In the genomic region with DNA sequence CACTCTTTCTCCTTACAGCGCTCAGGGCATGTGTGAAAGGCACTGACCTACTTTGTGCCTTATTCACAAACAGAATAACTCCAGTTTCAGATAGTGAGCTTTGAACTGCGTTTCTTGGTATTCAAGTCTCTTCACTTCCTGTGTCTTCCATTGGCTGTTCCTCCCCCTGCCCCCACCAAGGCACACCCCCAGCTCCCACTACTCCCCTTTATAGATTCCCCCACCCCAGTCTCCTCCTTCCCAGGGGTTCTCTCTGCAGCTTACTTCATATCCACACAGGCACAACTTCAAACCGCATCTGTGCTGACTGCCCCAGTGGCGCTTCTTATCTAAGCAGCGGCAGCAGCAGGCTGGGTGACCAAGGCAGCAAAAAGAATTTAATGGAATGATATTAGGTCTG, we compare ENCODE assay signal across 14 mouse cellular contexts.
A peak's percentile ranks its signal among the peaks of the same experiment; 100 is the strongest.
DNase-seq lines count a peak whose midpoint lies in the region; ATAC-seq lines count a peak whose summit lies in the region.
"Had no signal": no experiment of that assay in that cellular context is flagged by ENCODE, and none has a peak within 500 bp of the region (broad histone marks: within the 10 kb centered on the region; RNA-seq: fewer than 3 reads in every experiment).

No protein-coding gene starts in this region.

- H3K27me3 ChIP-seq in megakaryocyte, embryonic 14.5 days (replicated peaks) = peaks cover 8% of the 10 kb centered on the region
- H3K27me3 ChIP-seq in liver, embryonic 15.5 days = no peaks in the 10 kb centered on the region

- 22% methylated on average over 5 of the region's 5 CpGs for WGBS in liver, embryonic 15.5 days (ENCODE audit: insufficient replicate concordance)

- no peak for ATAC-seq in megakaryocyte, adult 5-6 weeks (ENCODE audit: poor library complexity, severe bottlenecking)
- ATAC-seq in activated CD4-positive, CD25-positive, alpha-beta regulatory T cell, adult 4 months = peak; percentile 33
- peak; percentile 48; the same call in 1 of the 2 replicates for ATAC-seq in liver, embryonic 15.5 days (ENCODE audit: insufficient read depth)

- H3K27ac ChIP-seq in liver, embryonic 15.5 days (replicated peaks) = no peak overlapping the region; the same call in 1 of the 2 replicates

- H3K4me1 ChIP-seq in megakaryocyte, embryonic 14.5 days = peaks cover 37% of the 10 kb centered on the region
- H3K4me1 ChIP-seq in liver, embryonic 15.5 days (replicated peaks) = peaks cover 15% of the 10 kb centered on the region

- no peaks in the 10 kb centered on the region for H3K36me3 ChIP-seq in megakaryocyte, embryonic 14.5 days (replicated peaks; ENCODE audit: low read length)
- H3K36me3 ChIP-seq in liver, embryonic 15.5 days (replicated peaks) = no peaks in the 10 kb centered on the region

- H3K9ac ChIP-seq in liver, embryonic 15.5 days = no peak overlapping the region

- H3K4me2 ChIP-seq in liver, embryonic 15.5 days = no peak overlapping the region; the same call in 1 of the 2 replicates
- H3K4me2 ChIP-seq: midbrain, embryonic 11.5 days had no signal

- no peaks in the 10 kb centered on the region for H3K9me3 ChIP-seq in megakaryocyte, embryonic 14.5 days
- H3K9me3 ChIP-seq in liver, embryonic 15.5 days (replicated peaks) = no peaks in the 10 kb centered on the region

- H3K4me3 ChIP-seq in megakaryocyte, embryonic 14.5 days (replicated peaks) = peak overlapping the region; percentile 1
- H3K4me3 ChIP-seq in liver, embryonic 15.5 days (replicated peaks) = no peak overlapping the region

- intact Hi-C loops in left cerebral cortex, postnatal 36 days (cut with DNase I) = loop anchor here (10.0 kb wide), 1 partner anchor 200 kb away; no protein-coding TSS in a partner anchor

- DNase-seq in thymus, postnatal 14 days = peak; percentile 91
- no peak for DNase-seq in left cerebral cortex, postnatal 36 days (ENCODE audit: low spot score in 2 of 2)
- DNase-seq in cerebellum, adult 18-20 months = no peak
- DNase-seq in kidney, postnatal 4 days = no peak
- DNase-seq: adrenal gland, postnatal 14 days; cerebellum, postnatal 36 days; heart, postnatal 14 days; kidney, adult 18-20 months; lung, adult 2 months had no signal
